Mouse (Mus musculus): Measurements from ENCODE around the gene Zbtb46.

DNA sequence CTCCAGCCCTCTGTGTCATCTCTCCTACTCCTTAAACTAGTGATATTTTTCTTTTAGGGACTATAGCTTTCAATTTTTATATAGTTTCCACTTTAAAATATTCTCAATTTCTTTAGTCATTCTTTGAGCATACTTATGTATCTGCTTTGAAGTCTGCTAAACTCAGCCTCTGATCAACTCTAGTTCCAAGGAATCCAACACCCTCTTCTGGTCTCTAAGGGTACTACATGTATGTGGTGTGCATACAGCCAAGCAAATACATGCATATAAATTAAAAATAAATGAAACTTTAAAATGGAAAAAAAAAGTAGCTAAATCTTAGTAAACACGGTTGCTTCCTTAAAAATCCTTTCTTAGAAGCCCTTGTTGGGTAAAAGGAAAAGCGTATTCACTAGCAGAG lies 83.4 kb downstream of the Zbtb46 start:
- peak; percentile 65 for TF ChIP-seq CTCF (IDR thresholded peaks at IDR 0.05)
- no peak for TF ChIP-seq EP300 (IDR thresholded peaks at IDR 0.05)

Measured in lung, postnatal 0 days (tissue).